Mouse (Mus musculus) brain, embryonic 14.5 days (tissue): ENCODE data around the gene Ybx3. TPM values are rescaled to one million over a fixed set of nuclear protein-coding genes. Genes with fewer than 3 reads are reported as not detected.
A peak's percentile ranks its signal among the peaks of the same experiment; 100 is the strongest.

Experiments used
- DNase-seq: peaks from one replicate; pipeline ENCODE4 v3.0.0-alpha.2; 2011; ENCODE audit warnings: low read depth
- CTCF ChIP-seq: fragments of 200-500 bp; IDR thresholded peaks from 2 replicates; pipeline ENCODE4 v1.5.1; 2012; ENCODE audit warnings: inconsistent platforms, mild to moderate bottlenecking, moderate library complexity, borderline replicate concordance; ENCODE audit not compliant: insufficient read depth, insufficient read length; ENCODE audit errors: extremely low read depth
- POLR2A ChIP-seq: fragments of 200-500 bp; IDR thresholded peaks from 2 replicates; pipeline ENCODE4 v1.6.1; 2012; ENCODE audit warnings: mild to moderate bottlenecking, inconsistent platforms, borderline replicate concordance; ENCODE audit not compliant: poor library complexity, insufficient read depth, insufficient read length, severe bottlenecking; ENCODE audit errors: extremely low read depth
- polyA plus RNA-seq: library from polyadenylated mRNA; depleted of rRNA; stranded (reverse); fragments of >200 nt; gene quantifications from 2 replicates; pipeline ENCODE4 v1.2.3, GENCODE M21; 2012

The Ybx3 gene
- polyA plus RNA-seq, 1 experiment, result 124 TPM

- no peak for TF ChIP-seq CTCF
- TF ChIP-seq POLR2A, result no peak
- DNase-seq, result peak; percentile 39
Observed at GRCm38 (mm10) chr6:131382232-131382983, 5.9 kb downstream of the Ybx3 start.

DNA sequence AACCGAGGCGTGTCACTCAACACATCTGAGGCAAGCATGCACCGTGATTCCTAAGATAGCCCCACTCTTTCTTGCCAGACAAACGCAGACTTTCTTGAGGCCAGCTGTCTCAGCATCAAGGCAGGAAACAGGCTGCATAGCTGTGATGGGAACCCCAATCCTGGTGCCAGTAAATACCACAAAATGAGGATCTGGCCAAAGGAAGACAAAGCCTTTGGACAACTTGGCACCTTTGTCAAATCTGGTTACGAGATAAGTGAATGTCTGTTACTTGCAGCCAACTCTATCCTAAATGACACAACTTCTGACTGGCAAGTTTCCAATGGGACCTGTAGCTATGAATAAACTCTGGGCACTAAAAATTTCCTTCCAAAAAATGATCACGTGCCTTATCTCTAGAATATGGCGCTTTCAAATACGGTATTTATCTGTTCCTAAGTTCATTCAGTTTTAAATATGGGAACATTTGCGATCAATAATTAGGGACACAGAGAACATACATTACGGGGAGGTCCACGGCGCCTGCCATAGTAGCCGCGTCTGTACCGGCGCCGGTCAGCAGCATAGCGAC is 9.3 kb downstream of the Ybx3 start:
- no peak for DNase-seq
- TF ChIP-seq CTCF (no peak), POLR2A (no peak)

GRCm38 (mm10) chr6:131377378-131377777 is 10.9 kb downstream of the Ybx3 start:
- no peak for DNase-seq
- TF ChIP-seq CTCF, result no peak
- TF ChIP-seq POLR2A, result no peak

DNA sequence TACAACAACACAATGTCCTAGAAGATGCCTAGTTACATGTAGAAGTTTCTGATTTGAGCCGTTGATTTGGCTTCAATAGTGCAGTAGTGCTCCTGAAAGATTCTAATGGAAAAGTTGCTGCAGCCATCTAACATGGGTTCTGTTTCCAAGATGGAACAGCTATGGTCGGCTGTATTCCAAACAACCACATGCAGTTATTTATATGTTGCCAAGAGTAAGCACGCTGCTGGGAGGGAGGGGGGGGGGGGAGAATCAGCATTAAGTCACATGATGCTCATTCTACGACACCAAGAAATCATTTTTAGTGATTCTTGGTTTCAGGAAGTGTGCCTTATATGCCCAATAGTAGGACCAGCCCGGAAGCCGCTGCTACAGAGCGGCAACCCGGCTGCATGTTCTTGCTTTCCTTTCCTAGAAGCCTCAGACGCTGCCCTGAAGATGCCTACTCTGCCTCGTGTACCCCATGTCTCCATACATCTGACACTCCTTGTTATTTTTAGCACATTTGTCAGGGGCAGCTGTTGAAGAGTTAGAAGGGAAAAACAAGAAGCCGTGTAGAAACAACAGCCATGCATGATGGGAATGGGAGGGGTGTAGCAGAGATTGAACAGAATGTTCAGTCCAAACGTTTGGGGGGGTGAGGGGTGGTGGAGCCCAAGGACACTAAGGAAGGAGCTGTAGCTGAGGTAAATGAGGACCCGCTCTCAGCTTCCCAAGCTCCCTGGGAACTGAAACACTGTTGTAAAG is 13.5 kb downstream of the Ybx3 start:
- TF ChIP-seq CTCF (no peak), POLR2A (no peak)
- DNase-seq, result peak; percentile 35

GRCm38 (mm10) chr6:131373160-131373559 is 15.1 kb downstream of the Ybx3 start:
- TF ChIP-seq CTCF (no peak), POLR2A (no peak)
- no peak for DNase-seq

DNA sequence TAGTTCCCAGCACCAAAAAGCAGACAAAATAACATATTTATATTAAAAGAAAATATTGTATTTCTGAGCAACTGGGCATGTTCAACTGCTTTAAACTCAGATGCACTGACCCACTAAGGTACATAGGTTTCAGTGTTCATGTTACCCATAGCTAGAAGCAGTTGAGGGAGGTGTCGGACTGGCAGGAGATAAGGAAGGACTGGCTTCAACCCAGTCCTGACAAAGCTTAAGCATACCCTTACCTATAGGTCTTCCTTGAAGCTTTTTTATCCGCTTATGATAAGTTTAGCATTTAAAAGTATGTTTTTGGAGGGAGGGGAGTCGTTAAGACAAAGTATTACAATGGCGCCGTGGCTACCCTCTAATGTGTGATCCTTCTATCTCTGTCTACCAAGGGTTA is 17.5 kb downstream of the Ybx3 start:
- no peak for DNase-seq
- TF ChIP-seq CTCF (no peak), POLR2A (no peak)

- TF ChIP-seq POLR2A (no peak), CTCF (no peak)
- no peak for DNase-seq
Observed at GRCm38 (mm10) chr6:131369866-131370616, 18.2 kb downstream of the Ybx3 start.

DNA sequence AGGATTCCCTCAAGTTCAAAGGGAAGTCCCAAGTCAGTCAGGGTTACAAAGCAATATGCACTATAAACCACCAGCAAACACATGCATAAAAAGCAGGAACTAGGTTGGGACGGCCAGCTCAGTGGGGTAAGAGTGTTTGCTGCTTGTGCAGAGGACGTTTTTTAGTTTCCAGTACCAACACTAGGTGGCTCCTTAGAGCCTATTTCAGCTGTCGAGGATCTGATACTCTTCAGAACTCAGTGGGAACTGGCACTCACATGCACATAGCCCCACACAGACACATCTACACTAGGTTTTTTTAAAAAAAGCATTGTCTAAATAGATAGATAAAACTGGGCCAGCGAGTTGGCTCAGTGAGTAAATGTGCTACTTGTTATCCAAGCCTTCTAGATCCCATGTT is 21.2 kb downstream of the Ybx3 start:
- TF ChIP-seq POLR2A (no peak), CTCF (peak; percentile 62; the same call in 1 of the 2 replicates)
- DNase-seq, result peak; percentile 64

GRCm38 (mm10) chr6:131364353-131364752 is 23.9 kb downstream of the Ybx3 start:
- DNase-seq, result no peak

GRCm38 (mm10) chr6:131362987-131363765 is 25.1 kb downstream of the Ybx3 start:
- DNase-seq, result no peak
- no peak for TF ChIP-seq POLR2A
- no peak for TF ChIP-seq CTCF

More at GRCm38 (mm10) chr6:131364353-131364752, 23.9 kb downstream of the Ybx3 start:
- no peak for TF ChIP-seq CTCF

- DNase-seq, result no peak
- no peak for TF ChIP-seq CTCF
- TF ChIP-seq POLR2A, result no peak
Observed at GRCm38 (mm10) chr6:131360693-131361092, 27.6 kb downstream of the Ybx3 start.

GRCm38 (mm10) chr6:131359543-131359942 is 28.7 kb downstream of the Ybx3 start:
- no peak for DNase-seq
- no peak for TF ChIP-seq CTCF
- TF ChIP-seq POLR2A, result no peak
